Mouse (Mus musculus) liver, postnatal 0 days (tissue): ENCODE measurements around the gene Celf2.

ENCODE experiments used
- CTCF ChIP-seq: sonication (generic); IDR thresholded peaks from 2 replicates; pipeline ENCODE4 v1.5.1; 2016; ENCODE audit warnings: antibody characterized with exemption, low read depth
- EP300 ChIP-seq: IDR thresholded peaks from 2 replicates; pipeline ENCODE4 v1.6.1; 2016; ENCODE audit warnings: antibody characterized with exemption, low read depth, mild to moderate bottlenecking

- TF ChIP-seq CTCF (no peak), EP300 (no peak)
Measured at GRCm38 (mm10) chr2:6965243-6965642, 544.1 kb downstream of the Celf2 start.
